Mouse (Mus musculus) liver, embryonic 14.5 days (tissue): ENCODE data around the gene Snrnp35. TPM values are rescaled to one million over a fixed set of nuclear protein-coding genes. Genes with fewer than 3 reads are reported as not detected.
A peak's percentile ranks its signal among the peaks of the same experiment; 100 is the strongest.

ENCODE experiments used
- ATAC-seq: fragments of 200-750 bp; cut with Nextera tagmentation; 2 replicates; pipeline ENCODE4 v1.8.0; 2017; ENCODE audit warnings: moderate number of reproducible peaks, mild to moderate bottlenecking, moderate library complexity; ENCODE audit not compliant: insufficient read depth
- DNase-seq, 3 experiments: peaks; one replicate each; pipeline ENCODE4 v3.0.0-alpha.2; 2012 to 2013; ENCODE audit warnings: low read depth in 3 of 3, low spot score in 3 of 3
- H3K27ac ChIP-seq: fragments of 300-500 bp; sonication (generic); 2 replicates; pipeline ENCODE4 v1.5.1; 2014; ENCODE audit warnings: moderate library complexity, mild to moderate bottlenecking, control low read depth, inconsistent platforms
- H3K27me3 ChIP-seq: fragments of 300-500 bp; sonication (generic); 2 replicates; pipeline ENCODE4 v1.6.1; 2014; ENCODE audit warnings: mild to moderate bottlenecking, low read length, moderate library complexity; ENCODE audit not compliant: control insufficient read depth, insufficient read depth
- H3K36me3 ChIP-seq: fragments of 300-500 bp; sonication (generic); replicated peaks from 2 replicates; pipeline ENCODE4 v1.6.1; 2014; ENCODE audit warnings: low read depth; ENCODE audit not compliant: control insufficient read depth, insufficient read depth
- H3K4me1 ChIP-seq, 2 experiments: fragments of 200-500 bp in 1 of 2; fragments of 300-500 bp in 1 of 2; sonication (generic) in 1 of 2; replicated peaks; 2 replicates each; pipeline ENCODE4 v1.6.1; 2012 to 2014; ENCODE audit warnings: antibody characterized with exemption in 1 of 2, inconsistent platforms in 1 of 2, low read length in 1 of 2; ENCODE audit not compliant: control insufficient read depth in 2 of 2, insufficient read depth in 2 of 2
- H3K4me2 ChIP-seq: fragments of 300-500 bp; sonication (generic); 2 replicates; pipeline ENCODE4 v1.6.1; 2014; ENCODE audit warnings: low read depth, mild to moderate bottlenecking, control low read depth, moderate library complexity
- H3K4me3 ChIP-seq, 2 experiments: fragments of 200-500 bp in 1 of 2; fragments of 300-500 bp in 1 of 2; sonication (generic) in 1 of 2; 2 replicates each; pipeline ENCODE4 v1.5.1; 2012 to 2014; ENCODE audit warnings: low read depth in 2 of 2, low read length in 2 of 2, mild to moderate bottlenecking in 2 of 2, control low read depth in 1 of 2, inconsistent platforms in 1 of 2, moderate library complexity in 1 of 2; ENCODE audit not compliant: insufficient read depth in 1 of 2
- H3K9ac ChIP-seq: fragments of 300-500 bp; sonication (generic); replicated peaks from 2 replicates; pipeline ENCODE4 v1.6.1; 2014; ENCODE audit warnings: mild to moderate bottlenecking, control low read depth, moderate library complexity
- H3K9me3 ChIP-seq: fragments of 300-500 bp; sonication (generic); 2 replicates; pipeline ENCODE4 v1.6.1; 2016; ENCODE audit warnings: low read length, mixed read lengths; ENCODE audit not compliant: control insufficient read depth
- CTCF ChIP-seq: IDR thresholded peaks from 2 replicates; pipeline ENCODE4 v1.5.1; 2016; ENCODE audit warnings: antibody characterized with exemption, low read depth, control low read depth
- EP300 ChIP-seq: IDR thresholded peaks from 2 replicates; pipeline ENCODE4 v1.6.1; 2016; ENCODE audit warnings: antibody characterized with exemption, low read depth
- WGBS: fragments of 180-500 bp; shearing (Covaris S2); extraction: QIAGEN DNeasy Blood & Tissue Kit; methylation state at CpG from one replicate; pipeline ENCODE4 v1.1.7; 2014; ENCODE audit not compliant: insufficient replicate concordance; 5-methylcytosine and 5-hydroxymethylcytosine counted together
- polyA plus RNA-seq, 2 experiments: library from polyadenylated mRNA; depleted of rRNA in 1 of 2; stranded (reverse) in 1 of 2; unstranded in 1 of 2; fragments of >200 nt; fragmentation: Nextera tagmentation in 1 of 2; extraction: Ambion mirVana in 1 of 2; gene quantifications; 2 replicates each; pipeline versions ENCODE4 v1.2.1 to v1.2.3; 2012 to 2014

Snrnp35 gene
- polyA plus RNA-seq, 2 experiments = 5.8 to 7.4 TPM

DNA sequence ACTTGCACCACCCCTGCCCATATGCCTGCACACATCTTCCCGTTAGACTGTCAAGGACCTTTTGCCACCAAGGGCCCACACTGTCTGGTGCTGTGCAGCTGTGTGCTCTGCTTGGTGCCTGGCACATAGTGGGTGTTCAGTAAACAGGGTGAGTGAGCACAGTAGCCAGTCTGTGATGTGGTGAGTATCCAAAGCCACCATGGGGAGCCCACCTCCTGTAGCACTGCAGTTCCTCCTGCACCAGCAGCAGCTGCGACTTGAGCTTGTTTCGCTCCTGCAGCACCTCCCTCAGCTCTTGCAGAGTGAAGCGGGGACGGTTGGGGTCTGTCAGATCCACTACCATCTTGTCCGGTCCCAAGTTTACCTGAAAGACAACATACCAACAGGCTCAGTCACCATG is 13.4 kb upstream of the Snrnp35 start:
- WGBS = 83% methylated on average over 6 of the region's 6 CpGs
- Histone ChIP-seq H3K4me1 (no peaks in the 10 kb centered on the region), H3K4me3 (no peak overlapping the region), H3K9ac (no peak overlapping the region), H3K9me3 (no peaks in the 10 kb centered on the region), H3K27me3 (no peaks in the 10 kb centered on the region), H3K36me3 (no peaks in the 10 kb centered on the region; the same call in 1 of the 2 replicates), H3K27ac (no peak overlapping the region), H3K4me2 (no peak overlapping the region)
- no peak for TF ChIP-seq EP300
- no peak for TF ChIP-seq CTCF
- no peak for ATAC-seq
- no peak for DNase-seq

DNA sequence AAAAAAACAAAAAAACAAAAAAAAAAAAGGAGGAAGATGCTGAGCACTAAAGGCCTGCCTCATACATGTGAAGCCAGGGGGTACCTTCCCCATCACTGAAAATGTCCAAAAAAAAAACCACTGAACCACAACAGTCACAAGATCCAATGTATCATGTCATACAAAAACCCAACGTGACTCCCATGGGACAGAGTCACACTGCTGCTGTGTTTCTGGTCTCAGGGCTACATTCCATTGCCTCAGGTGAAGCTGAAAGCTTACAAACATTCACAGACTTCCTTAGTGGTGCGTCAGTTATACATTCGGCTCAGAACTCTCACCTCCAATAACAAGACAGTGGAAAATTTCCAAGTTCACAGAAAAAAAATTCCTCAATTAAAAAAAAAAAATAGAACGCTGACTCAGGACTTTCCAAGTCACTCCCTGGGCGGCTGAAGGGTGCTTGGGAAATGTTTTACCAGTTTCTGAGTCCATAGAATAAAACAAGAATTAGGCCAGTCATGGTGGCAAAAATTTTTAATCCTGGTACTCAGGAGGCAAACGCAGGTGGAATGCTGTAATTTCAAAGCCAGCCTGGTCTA is 12.3 kb upstream of the Snrnp35 start:
- H3K9me3 ChIP-seq = no peaks in the 10 kb centered on the region
- no peak overlapping the region for H3K9ac ChIP-seq
- H3K36me3 ChIP-seq = no peaks in the 10 kb centered on the region; the same call in 1 of the 2 replicates
- H3K4me3 ChIP-seq = no peak overlapping the region
- 75% methylated on average over 6 of the region's 6 CpGs for WGBS
- H3K4me1 ChIP-seq = peaks cover 0 to 6% of the 10 kb centered on the region in 2 experiments; a peak in 2 of 4 replicates
- no peak for TF ChIP-seq CTCF
- no peak for TF ChIP-seq EP300
- no peaks in the 10 kb centered on the region for H3K27me3 ChIP-seq
- no peak overlapping the region for H3K4me2 ChIP-seq
- ATAC-seq = no peak
- H3K27ac ChIP-seq = no peak overlapping the region
- DNase-seq = no peak

DNA sequence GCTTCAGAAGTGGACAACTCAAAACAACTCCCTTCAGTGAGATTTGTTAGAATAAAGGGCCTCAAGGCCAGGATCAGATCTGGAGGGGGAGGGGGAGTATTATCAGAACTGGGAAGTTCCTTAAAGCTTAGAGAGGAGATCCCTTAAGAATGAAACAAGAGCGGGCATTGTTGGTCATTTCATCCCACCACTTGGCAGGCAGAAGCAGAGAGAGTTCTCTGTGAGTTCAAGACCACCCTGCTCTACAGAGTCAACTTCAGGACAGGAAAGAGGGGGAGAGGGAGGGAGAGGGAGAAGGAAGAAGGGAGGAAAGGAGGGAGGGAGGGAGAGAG is 4.1 kb upstream of the Snrnp35 start:
- WGBS = 59% methylated on average over 1 of the region's 1 CpGs
- no peak overlapping the region for H3K4me3 ChIP-seq
- no peaks in the 10 kb centered on the region for H3K27me3 ChIP-seq
- DNase-seq (no peak), ATAC-seq (no peak)
- no peaks in the 10 kb centered on the region for H3K36me3 ChIP-seq
- no peaks in the 10 kb centered on the region for H3K9me3 ChIP-seq
- TF ChIP-seq CTCF (no peak), EP300 (no peak)
- H3K4me2 ChIP-seq = peak overlapping the region; percentile 71
- peaks cover 0 to 20% of the 10 kb centered on the region in 2 experiments; a peak in 3 of 4 replicates for H3K4me1 ChIP-seq
- no peak overlapping the region; the same call in 1 of the 2 replicates for H3K9ac ChIP-seq
- no peak overlapping the region; the same call in 1 of the 2 replicates for H3K27ac ChIP-seq

DNA sequence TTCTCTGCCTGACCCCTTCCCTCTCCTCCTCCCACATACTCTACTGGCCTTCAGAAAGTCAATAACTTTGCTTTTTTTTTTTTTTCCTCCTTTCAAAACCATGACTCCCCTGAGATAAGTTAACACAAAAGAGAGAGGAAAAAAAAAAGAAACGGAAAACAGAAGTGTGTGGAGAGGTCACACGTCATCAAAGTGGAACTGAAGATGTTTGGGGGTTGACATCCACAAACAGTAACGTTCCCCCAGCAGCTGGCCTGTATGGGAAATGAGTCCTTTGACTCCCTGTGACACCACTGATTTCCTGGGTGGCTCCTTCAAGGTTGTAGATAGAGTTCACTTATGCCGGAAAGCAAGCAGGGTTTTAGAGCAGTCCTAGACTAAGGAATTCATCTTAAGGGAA is 2.8 kb upstream of the Snrnp35 start:
- H3K27me3 ChIP-seq = no peaks in the 10 kb centered on the region
- TF ChIP-seq EP300 = no peak
- H3K4me1 ChIP-seq = peaks cover 5 to 23% of the 10 kb centered on the region in 2 experiments
- 55% methylated on average over 4 of the region's 4 CpGs for WGBS
- no peak overlapping the region for H3K9ac ChIP-seq
- no peak overlapping the region for H3K27ac ChIP-seq
- no peak for ATAC-seq
- no peaks in the 10 kb centered on the region for H3K9me3 ChIP-seq
- no peaks in the 10 kb centered on the region for H3K36me3 ChIP-seq
- H3K4me3 ChIP-seq = no peak overlapping the region
- no peak for DNase-seq
- H3K4me2 ChIP-seq = no peak overlapping the region

DNA sequence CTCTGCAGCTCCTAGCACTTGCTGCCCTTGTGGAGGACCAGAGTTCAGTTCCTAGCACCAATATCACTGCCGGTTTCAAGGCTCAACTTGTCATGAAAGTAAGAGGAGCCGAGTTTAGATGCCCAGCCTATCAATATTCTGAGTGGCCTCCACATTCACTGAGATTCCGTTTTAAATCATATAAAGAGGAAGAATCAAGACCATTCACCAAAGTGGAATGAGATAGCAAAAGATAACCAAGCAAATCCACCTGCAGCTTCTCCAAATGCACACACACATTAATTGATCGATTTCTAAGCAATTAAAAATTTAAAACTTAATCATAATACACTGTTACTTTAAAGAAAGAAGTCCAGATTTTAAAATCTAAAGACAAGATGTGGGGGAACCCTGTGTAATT is 1.2 kb upstream of the Snrnp35 start:
- Histone ChIP-seq H3K4me1 (peaks cover 5 to 14% of the 10 kb centered on the region in 2 experiments), H3K27ac (no peak overlapping the region), H3K9ac (no peak overlapping the region), H3K27me3 (no peaks in the 10 kb centered on the region), H3K4me2 (no peak overlapping the region), H3K36me3 (no peaks in the 10 kb centered on the region), H3K4me3 (no peak overlapping the region), H3K9me3 (no peaks in the 10 kb centered on the region)
- no peak for TF ChIP-seq EP300
- TF ChIP-seq CTCF = no peak
- no peak for DNase-seq
- ATAC-seq = no peak
- WGBS = 63% methylated on average over 4 of the region's 4 CpGs
